Mouse (Mus musculus) urinary bladder, adult 18-20 months (tissue): Measurements from ENCODE around the gene Cacna1d.
A peak's percentile ranks its signal among the peaks of the same experiment; 100 is the strongest.

Experiments
- DNase-seq, 2 experiments: peaks; one replicate each; pipeline ENCODE4 v3.0.0; 2022; ENCODE audit warnings: low spot score in 2 of 2, mixed read lengths in 2 of 2

The Cacna1d gene

DNA sequence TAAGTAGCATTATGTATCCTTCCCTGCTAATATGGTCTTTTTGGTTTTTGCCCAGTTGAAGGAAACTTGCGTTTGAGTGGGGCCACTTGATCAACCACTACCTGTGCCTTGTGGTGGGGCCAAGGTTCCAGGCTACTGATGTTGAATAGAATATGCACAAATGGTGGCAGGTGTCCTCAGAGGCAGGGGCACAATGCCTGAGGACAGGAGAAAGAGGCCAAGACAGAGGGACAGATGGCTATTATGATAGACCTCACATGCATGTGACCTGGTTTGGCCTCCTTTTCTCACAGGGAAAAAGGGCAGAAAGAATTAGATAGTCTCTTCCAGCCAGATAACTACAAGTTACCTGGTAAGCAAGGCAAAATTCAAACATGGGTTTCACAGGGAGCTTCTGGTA, 286.7 kb downstream of the Cacna1d start:
- DNase-seq: no peak

DNA sequence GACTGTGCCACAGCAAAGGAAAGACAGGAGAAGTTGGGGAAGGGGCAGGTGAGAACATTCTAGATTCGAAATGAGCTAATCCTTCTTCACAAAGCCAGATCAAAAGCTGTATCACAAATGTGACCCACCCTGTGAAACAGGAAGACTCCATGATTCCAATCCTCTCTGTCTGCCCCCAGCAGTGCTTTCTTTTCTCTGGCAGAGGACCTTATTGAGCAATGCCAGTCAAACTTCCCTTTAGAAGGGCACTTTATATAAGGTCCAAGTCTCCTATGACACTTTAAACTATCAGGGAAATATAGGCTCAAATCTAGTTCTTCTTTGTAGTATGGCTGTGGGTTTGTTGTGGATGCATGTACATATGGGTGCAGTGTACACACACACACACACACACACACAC, 290.9 kb downstream of the Cacna1d start:
- DNase-seq: no peak

DNA sequence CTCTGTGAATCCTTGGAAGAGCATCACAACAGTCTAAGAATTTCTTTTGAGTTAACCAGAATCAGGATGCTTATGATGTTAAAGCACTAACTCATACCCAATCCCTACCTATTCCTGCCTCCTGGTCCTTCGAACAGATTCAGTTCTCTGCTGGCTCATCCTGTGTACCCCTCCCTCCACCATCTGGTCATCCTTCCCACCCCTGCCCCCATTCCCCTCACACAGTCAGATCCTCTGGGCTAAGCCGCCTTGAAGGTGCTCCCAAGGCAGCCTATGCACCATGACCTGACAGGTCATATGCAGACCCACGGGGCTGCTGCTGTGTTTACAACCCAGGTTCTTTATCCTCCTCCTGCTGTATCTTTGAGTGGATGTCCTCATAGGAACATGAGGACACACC, 292.4 kb downstream of the Cacna1d start:
- DNase-seq: no peak

DNA sequence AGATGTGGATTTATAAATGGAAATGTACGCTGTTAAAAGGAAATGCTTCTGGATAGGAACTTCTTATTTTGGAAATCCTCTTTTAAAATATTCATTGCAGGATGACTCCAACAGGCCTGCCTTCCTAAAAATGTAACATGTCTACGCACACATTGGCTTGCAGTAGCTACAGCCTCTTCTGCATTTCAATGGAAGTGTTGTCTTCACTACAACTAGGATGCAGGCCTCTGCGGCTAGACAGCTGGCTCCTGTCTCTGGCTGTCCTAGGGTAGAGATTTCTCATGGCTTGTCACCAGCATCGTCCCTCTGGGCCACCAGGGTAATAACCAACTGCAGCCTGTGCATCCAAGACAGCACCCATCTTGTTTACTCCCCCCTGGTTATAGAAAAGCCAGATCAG, 293.1 kb downstream of the Cacna1d start:
- no peak for DNase-seq

DNA sequence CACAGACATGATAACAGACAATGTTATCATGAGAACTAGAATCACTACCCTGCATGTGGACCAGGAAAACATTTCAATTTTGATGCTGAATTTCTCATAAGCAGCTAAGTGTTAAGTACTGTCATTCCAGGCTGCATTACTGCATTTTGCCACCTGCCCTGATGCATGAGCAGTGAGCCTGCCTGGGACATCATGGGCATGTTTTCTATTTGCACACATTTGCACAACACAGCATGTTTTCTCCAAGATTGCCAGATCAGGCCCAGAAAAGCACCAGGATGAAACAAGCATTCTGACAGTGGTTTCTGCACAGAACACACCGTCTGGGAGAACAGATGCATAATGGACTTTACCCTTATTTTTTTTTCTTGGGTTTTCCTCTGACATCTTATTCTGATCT, 294.3 kb downstream of the Cacna1d start:
- DNase-seq: no peak

DNA sequence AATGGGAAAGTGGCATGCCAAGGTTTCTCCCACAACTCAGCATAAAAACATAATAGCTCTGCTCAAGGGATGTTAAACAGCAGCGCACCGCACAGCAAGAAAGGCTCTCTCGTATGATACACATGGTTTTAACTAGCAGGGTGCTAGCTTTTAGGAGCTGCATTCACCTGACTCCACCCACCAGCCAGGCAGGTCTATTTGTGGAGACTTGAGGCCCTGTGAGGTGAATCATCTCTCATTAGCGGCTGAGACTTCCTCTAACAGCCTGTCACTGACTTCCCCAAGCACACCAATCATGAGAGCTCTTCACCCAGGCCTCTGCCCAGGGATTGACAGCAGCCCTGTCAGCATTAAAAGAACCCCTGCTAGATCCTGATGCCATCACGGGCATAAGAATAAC, 295.0 kb downstream of the Cacna1d start:
- no peak for DNase-seq

DNA sequence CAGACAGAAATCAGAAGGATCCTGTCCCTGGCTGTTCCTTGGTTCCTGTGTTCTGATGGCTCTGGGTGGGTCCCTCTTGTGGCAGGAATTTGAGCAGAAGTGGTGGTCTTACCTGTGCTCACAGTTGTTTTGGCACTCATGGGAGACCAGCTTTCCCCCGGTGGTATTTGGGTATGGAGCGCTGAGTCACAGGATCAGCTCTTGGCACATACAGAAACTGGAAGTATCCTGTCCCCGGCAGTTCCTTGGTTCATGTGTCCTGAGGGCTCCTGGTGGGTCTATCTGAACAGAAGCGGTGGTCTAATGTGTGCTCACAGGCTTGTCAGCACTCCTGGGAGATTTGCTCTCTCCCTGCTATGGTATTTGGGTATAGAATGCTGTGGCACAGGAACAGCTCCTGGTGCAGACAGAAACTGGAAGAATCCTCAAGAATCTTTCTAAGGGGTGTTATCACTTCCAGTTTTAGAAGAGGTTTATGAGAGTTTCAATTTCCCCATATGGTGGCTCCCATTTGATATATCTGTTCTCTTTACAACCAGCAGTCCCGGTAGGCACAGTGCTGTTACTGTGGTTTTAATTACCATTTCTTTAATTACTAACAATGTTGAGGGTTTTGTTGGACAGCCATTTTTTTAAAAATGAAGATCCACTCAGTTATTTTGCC, 300.8 kb downstream of the Cacna1d start:
- DNase-seq: no peak

DNA sequence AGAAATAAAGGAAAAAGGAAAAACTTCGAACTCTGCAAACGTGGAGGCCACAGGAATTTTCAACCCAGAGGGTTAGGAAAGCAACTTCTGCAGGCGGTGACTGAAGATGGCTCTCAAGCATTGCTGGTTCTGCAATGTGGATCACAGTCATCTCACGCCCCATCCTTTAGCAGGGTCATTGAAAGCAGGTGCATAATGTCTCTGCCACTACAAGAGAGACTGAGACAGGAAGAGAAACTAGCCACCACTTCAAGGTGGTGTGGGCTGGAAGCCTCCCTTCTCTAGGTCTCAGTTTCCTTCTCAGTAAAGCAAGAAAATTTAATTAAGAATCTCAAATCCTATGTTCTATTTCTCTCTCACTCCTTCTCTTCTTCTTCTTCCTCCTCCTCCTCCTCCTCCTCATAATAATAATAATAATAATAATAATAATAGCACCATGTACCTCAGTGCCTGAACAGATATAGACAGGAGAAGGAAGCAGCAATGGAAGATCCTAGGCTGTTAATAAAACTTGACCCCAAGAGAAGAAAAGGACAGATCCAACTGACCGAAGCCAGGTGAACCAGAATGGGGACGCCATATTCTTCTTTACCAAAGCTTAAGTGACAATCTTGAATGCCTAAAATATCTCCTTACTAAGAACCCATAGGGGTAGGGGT, 305.5 kb downstream of the Cacna1d start:
- DNase-seq: no peak

DNA sequence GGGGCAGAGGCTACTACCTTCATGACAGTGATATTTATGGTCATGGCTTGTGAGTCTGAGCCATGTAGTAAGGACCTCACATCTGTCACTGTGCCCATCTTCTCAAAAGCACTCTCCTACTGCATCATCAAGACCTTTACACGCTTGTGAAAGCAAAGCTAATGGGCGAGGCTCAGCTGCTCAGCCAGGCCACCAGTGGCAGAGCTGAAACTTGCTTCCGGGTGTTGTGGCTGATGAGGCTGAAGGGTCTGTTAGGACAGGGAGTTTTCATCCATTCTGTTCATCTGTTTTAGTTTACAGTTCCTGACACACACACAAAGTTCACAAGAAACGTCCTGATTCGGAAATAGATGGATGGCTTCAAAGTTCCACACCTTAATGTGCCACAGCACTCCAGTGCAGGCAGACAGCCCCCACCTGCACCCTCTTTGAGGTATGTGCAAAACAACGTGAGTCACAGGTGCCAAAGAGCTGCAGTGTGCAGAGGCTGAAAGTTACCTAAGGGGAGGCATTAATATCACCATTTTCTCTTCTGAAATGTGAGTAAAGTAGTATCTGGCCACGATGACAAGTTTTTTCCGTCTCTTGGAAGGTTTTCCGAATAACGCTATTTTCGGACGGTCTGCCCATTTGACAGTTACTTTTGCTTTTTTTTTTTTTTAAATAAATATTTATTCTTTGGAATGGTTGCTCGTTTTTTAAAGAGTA, 306.7 kb downstream of the Cacna1d start:
- DNase-seq: peak in 1 of 2 experiments; percentile 7

DNA sequence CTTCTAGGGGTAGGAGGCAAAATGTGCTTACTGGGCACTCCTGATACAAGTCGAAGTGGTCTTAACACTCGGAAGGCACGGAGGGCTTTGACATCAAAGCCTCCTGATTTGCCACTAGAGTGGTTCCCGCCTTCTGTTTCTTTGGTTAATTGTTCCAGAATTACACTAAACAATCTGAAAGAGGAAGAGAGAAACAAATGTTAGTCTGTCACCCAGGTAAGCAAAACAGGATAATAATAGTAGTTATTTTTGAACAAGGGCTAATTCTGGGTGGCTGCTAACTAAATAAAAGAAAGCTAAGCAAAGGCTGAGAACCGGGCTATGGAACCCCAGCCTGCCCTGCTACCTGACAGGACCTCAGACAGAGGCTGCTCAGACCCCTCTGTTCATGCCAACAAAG, 307.2 kb downstream of the Cacna1d start:
- DNase-seq: no peak

DNA sequence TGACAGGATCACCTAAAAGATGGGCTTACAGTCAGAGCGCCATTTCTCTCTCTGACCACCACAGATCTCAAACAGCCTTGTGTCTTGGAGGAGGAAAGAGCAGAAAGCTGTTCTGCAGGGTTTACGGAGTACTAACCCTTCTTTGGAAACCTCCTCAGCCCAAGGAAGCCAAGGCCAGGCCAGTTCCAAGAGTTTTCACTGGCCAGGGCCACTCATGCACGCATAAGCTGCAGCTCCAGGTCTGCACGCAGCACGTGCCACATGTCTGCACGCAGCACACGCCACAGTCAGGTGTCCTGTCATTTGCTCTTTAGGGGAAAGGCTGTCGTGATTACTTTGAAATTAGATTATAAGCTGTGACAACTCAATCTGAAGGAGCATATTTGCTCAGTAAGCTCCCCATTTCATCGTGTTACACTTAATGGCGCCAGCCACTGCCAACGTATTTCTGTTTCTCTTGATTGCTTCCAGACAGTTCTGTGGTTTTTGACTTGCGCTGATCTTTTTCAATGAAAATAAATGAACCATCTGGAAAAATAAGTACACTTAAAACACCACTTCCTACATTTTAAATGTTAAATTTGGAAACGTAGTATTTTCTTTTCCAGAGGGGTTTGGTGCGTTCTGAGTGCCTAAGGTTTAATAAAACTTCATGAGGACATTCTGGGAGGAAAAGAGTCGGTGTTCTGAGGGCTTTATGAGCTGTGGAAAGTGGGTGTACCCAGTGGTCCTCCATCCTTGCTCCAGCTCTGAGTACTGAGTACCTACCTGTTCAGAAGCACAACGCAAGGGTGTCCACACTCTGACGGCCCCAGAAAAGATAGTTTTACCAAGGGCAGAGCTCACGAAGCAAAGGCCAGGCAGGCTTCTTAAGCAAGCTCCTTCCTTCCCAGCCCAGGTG, 308.4 kb downstream of the Cacna1d start:
- no peak for DNase-seq

DNA sequence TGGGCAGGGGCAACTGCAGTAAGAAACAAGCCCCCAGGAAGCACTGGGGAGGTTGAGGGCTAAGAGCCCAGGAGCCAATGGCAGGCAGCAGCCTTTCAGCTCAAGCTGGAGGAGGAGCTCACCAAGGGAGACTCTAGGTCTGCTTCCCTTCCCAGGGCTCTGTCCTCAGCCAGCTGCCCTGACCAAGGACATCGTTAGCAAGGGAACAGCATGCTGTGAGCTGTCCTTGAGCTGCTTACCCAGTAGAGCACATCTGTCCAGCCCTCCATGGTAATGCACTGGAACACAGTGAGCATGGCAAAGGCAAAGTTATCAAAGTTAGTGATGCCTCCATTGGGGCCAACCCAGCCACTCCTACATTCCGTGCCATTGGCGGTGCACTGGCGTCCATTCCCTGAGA, 312.9 kb downstream of the Cacna1d start:
- DNase-seq: no peak

DNA sequence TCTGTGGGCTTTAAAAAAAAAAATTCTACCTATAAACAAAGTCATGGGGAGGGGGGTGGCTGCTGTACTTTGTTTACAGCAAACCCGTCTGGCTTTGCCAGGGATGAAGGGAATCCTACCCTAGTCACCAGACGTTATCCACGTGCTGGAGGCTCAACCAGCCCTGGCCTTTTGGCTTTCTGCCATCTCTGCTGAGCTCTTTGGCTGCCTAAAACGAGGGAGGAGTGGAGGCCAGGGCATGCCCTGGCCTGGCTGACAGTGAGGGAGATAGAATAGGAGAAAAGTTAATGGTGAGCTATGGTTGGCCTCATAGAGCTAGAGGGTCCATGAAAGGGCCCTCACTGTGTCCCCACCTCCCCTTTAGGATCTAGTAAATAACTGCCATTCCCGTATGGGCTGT, 313.4 kb downstream of the Cacna1d start:
- peak; percentile 8 to 27 for DNase-seq

DNA sequence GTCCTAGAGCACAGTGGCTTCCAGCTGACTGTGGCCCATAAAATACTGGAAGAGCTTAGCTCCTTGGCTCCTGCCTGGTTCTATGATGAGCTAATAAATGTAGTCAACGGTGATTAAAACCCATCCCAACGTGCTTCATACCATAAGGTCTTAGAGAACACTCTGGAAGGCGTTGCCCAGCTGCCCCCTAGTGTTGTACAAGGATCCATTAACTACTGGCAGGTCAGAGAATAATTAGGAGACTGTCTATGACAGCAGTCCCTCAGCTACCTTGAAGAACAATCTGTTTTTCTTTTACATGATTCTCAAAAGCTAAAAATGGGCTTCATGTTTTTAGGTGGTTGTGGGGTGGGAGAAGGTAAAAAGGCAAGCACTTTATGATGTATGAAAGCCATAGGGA, 315.9 kb downstream of the Cacna1d start:
- no peak for DNase-seq

DNA sequence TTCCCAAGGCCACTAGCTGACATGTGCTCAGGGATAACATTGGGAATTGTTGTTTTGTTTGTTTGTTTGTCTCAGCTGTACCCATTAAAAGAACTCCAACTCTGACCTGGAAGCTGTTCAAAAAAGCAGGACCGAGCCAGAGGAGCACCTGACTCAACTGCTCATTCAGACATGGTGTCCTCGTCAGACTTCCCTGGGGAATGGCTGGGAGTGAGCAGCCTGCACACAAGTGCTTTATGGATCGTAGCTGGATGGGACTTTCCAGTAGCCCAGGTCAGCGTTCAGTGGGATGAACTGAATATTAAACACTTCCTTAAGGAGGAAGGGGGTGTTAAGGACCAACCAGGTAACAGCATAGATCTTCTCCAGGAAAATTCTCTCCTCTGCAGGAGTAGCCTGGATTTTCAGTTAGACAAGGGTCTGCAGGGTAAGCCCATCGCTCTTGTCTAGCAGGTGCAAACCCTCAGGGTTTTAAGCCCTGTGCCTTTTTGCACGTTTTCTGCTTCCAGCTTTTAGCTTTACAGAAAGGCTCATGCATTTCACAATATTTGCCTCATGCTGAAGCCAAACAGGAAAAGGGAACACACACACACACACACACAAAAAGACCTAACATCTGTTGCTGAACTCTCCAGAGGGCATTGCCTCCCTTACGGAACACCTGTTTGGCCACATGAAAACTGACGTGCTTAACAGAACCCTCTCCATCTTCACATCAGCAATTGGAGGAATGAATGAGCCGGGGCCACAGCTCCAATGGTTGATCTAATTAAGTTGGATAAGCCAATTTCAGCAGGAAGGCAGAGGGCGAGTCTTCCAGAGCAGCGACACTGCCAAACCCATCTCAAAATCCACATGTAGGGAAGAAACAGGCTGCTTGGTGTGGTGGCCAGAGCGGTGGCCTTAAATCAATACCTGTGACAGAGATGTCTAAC, 318.2 kb downstream of the Cacna1d start:
- no peak for DNase-seq

DNA sequence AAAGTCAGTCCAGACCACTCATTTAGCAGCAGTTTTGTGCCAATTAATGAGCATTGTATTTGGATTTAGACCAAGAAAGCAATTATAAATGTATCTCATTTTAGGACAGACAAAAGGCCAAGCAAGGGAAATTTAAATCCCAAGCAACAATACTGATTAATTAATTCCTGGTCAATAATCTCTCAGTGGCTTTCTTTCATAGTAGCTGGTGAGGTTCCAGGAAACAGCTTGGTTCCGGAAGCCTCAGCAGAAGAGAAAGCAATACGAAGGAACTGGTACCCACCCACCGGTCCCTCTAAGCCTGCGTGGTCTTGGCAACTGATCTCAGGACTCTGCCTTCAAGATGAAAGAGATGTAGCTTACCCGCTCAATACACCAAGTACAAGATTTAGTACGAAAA, 319.7 kb downstream of the Cacna1d start:
- no peak for DNase-seq

DNA sequence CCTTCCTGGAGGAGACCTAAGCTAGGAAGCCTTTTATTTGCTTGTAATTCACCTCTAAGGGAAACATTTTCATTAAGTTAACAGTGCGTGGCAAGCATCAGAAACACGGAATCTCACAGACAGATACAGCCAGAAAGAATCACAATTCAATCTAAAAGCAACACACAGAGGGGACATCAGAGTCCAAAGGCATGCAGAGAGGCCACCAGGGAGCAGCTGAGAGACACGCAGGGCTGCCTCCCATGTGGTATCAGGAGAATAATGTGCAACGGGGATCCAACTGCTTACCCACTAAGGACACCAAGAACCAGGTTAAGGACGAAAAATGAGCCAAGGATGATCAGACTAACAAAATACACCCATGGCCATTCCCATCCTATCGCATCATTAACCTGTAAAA, 320.2 kb downstream of the Cacna1d start:
- DNase-seq: no peak

DNA sequence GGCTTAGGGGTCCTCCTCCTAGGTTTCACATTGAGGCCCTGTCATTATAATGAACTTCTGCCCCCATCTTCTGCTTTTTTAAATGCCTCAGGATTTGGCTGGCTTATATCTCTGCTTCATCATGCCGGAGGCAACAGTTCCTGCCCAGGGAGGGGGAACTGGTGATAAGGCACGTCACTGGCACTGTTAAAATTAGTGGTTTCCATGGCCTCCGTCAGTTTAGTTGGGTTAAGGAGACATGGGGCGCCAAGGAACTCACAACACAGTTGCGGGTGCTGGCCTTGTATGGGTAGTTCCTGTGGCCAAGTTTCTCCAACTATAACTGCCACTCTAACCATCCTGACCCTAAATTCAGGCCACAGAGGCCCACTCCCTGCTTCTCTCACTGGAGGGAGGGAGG, 321.8 kb downstream of the Cacna1d start:
- DNase-seq: no peak

DNA sequence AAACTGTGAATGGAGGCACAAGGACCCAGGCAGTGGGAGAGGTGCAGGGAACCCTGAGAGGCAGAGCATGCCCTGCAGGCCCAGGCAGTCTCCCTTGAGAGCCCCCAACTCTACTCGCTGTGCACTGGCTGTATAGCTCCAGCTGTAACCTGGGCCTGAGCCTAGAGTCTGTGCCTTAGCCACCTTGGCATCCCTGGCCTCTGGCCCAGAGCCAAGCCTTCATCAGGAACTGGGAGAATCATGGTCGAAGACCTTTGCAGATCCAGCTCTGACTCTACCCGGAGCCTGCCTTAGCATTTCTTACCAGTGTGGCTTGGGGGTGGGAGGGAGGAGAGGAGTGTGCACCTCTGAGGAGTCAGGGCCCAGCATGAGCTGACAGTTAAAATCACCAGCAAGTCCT, 322.4 kb downstream of the Cacna1d start:
- DNase-seq: no peak

DNA sequence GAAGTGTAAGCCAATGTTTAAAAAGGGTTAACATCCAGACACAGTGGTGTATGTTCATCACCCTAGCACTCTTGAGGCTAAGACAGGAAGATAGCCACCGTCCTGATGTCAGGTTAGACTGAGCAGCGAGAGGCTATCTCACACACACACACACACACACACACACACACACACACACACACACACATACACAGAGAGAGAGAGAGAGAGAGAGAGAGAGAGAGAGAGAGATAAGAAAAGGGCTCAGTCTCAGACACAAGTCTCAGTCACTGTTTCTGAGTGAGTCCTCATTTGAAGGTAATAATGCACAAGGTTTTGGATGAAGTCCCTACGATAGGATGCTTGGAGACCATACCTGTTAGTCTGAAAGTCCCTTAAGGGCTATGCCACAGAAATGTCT, 322.9 kb downstream of the Cacna1d start:
- no peak for DNase-seq

DNA sequence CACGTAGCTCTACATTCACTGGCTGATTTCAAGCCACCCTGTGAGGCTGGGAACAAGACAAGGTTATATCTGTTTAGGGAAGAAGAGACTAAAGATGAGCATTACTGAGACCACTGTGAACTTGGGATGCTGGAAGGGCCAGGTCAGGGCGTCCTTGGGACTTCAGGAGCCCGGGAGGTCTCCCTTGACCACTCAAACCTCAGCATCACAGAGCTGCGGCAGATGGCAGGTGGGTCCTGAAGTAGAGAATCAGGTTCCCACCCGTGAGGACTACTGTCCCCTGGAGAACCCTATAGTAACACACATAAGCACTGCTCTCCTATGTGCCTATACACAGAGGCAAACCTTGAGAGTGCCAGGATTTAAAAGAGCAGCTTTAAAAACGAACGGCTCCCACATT, 323.6 kb downstream of the Cacna1d start:
- DNase-seq: no peak
